Mouse (Mus musculus): ENCODE measurements around the gene Plin5.
"Not testable (repeated sequence)": the region's sequence is repeated elsewhere in the genome, so short reads cannot be mapped to it uniquely, and the experiment has no call there.

The Plin5 gene

GRCm38 (mm10) chr17:56108334-56109044 lies 8.9 kb downstream of the Plin5 start:
- no peak for DNase-seq (ENCODE audit: low read depth, low spot score)

- DNase-seq (ENCODE audit: low read depth, low spot score) = no peak
Observed at GRCm38 (mm10) chr17:56107736-56108135, 9.7 kb downstream of the Plin5 start.

GRCm38 (mm10) chr17:56106981-56107380 lies 10.4 kb downstream of the Plin5 start:
- no peak for DNase-seq (ENCODE audit: low read depth, low spot score)

GRCm38 (mm10) chr17:56106436-56106835 lies 11.0 kb downstream of the Plin5 start:
- DNase-seq (ENCODE audit: low read depth, low spot score) = not testable (repeated sequence)

GRCm38 (mm10) chr17:56104821-56105220 lies 12.6 kb downstream of the Plin5 start:
- DNase-seq (ENCODE audit: low read depth, low spot score) = not testable (repeated sequence)

GRCm38 (mm10) chr17:56103465-56104285 lies 13.7 kb downstream of the Plin5 start:
- DNase-seq (ENCODE audit: low read depth, low spot score) = no peak

- DNase-seq (ENCODE audit: low read depth, low spot score) = no peak
Observed at GRCm38 (mm10) chr17:56102927-56103326, 14.5 kb downstream of the Plin5 start.

- no peak for DNase-seq (ENCODE audit: low read depth, low spot score)
Observed at GRCm38 (mm10) chr17:56102158-56102557, 15.2 kb downstream of the Plin5 start.

GRCm38 (mm10) chr17:56100811-56101210 lies 16.6 kb downstream of the Plin5 start:
- DNase-seq (ENCODE audit: low read depth, low spot score) = no peak

- no peak for DNase-seq (ENCODE audit: low read depth, low spot score)
Observed at GRCm38 (mm10) chr17:56098711-56099572, 18.5 kb downstream of the Plin5 start.

GRCm38 (mm10) chr17:56098180-56098579 lies 19.2 kb downstream of the Plin5 start:
- DNase-seq (ENCODE audit: low read depth, low spot score) = no peak

GRCm38 (mm10) chr17:56096883-56097282 lies 20.5 kb downstream of the Plin5 start:
- no peak for DNase-seq (ENCODE audit: low read depth, low spot score)

- no peak for DNase-seq (ENCODE audit: low read depth, low spot score)
Observed at GRCm38 (mm10) chr17:56092794-56093193, 24.6 kb downstream of the Plin5 start.

GRCm38 (mm10) chr17:56092312-56092711 lies 25.1 kb downstream of the Plin5 start:
- DNase-seq (ENCODE audit: low read depth, low spot score) = no peak

GRCm38 (mm10) chr17:56080781-56081585 lies 36.4 kb downstream of the Plin5 start:
- DNase-seq (ENCODE audit: low read depth, low spot score) = peak; percentile 74

GRCm38 (mm10) chr17:56079921-56080320 lies 37.5 kb downstream of the Plin5 start:
- no peak for DNase-seq (ENCODE audit: low read depth, low spot score)

GRCm38 (mm10) chr17:56078880-56079795 lies 38.3 kb downstream of the Plin5 start, which contains the start of gene Hdgfl2:
Gene Hdgfl2, plus strand, starts transcription at chr17:56079634.
- peak; percentile 99 for DNase-seq (ENCODE audit: low read depth, low spot score)

GRCm38 (mm10) chr17:56078361-56078760 lies 39.0 kb downstream of the Plin5 start:
- DNase-seq (ENCODE audit: low read depth, low spot score) = not testable (repeated sequence)

- DNase-seq (ENCODE audit: low read depth, low spot score) = no peak
Observed at GRCm38 (mm10) chr17:56077523-56077922, 39.9 kb downstream of the Plin5 start.

GRCm38 (mm10) chr17:56074827-56075208 lies 42.6 kb downstream of the Plin5 start, which contains the start of gene Ubxn6:
Gene Ubxn6, minus strand, starts transcription at chr17:56075028.
- peak; percentile 87 for DNase-seq (ENCODE audit: low read depth, low spot score)
